Mouse (Mus musculus) erythroblast, embryonic 14.5 days (primary cell): ENCODE measurements around the gene Abhd6. TPM values are rescaled to one million over a fixed set of nuclear protein-coding genes. Genes with fewer than 3 reads are reported as not detected.

Experiments used
- H3K27me3 ChIP-seq: 2 replicates; pipeline ENCODE4 v1.6.1; 2012; ENCODE audit warnings: inconsistent platforms; ENCODE audit not compliant: control insufficient read depth
- H3K36me3 ChIP-seq: 2 replicates; pipeline ENCODE4 v1.6.1; 2012; ENCODE audit warnings: mild to moderate bottlenecking, inconsistent platforms; ENCODE audit not compliant: control insufficient read depth
- H3K4me1 ChIP-seq: 2 replicates; pipeline ENCODE4 v1.6.1; 2012; ENCODE audit warnings: inconsistent platforms; ENCODE audit not compliant: control insufficient read depth
- H3K4me3 ChIP-seq: replicated peaks from 2 replicates; pipeline ENCODE3; 2012; ENCODE audit warnings: moderate library complexity, mild to moderate bottlenecking, inconsistent platforms
- H3K9me3 ChIP-seq: 2 replicates; pipeline ENCODE4 v1.6.1; 2012; ENCODE audit warnings: low read length, inconsistent platforms, mixed read lengths; ENCODE audit not compliant: control insufficient read depth
- GATA1 ChIP-seq: IDR thresholded peaks from 2 replicates; pipeline ENCODE4 v1.6.1; 2012; ENCODE audit warnings: low read length, inconsistent platforms, mixed read lengths
- TAL1 ChIP-seq: IDR thresholded peaks from 3 replicates; pipeline ENCODE4 v1.6.1; 2012; ENCODE audit warnings: low read length, inconsistent platforms, mixed read lengths
- polyA plus RNA-seq: library from polyadenylated mRNA; stranded (reverse); fragments of >175 nt; gene quantifications from 2 replicates; pipeline ENCODE4 v1.2.3, GENCODE M21; 2012

The Abhd6 gene
- polyA plus RNA-seq, 1 experiment: not detected

DNA sequence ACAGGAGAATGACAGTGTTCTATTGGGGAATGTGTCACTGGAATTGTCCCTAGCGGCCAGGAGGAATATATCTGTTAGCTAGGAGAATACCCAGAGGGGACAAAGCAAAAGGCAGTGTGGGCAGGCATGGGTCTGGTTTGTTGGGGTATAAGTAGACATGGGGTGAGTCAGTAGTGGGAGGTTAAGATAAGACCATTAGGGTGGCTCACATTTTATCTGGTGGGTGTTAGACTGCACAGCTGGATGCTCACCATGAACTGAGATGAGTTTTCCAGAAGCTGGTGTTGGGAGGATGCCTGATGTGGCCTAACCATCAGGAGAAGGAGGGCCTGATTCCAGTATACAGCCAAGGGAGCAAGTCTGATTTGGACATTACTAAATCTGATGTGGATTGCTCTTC lies 14.2 kb downstream of the Abhd6 start:
- peaks cover 19% of the 10 kb centered on the region for H3K4me1 ChIP-seq
- no peaks in the 10 kb centered on the region for H3K36me3 ChIP-seq
- H3K9me3 ChIP-seq: no peaks in the 10 kb centered on the region
- TF ChIP-seq GATA1 (no peak), TAL1 (no peak)
- no peaks in the 10 kb centered on the region for H3K27me3 ChIP-seq
- H3K4me3 ChIP-seq: no peak overlapping the region

DNA sequence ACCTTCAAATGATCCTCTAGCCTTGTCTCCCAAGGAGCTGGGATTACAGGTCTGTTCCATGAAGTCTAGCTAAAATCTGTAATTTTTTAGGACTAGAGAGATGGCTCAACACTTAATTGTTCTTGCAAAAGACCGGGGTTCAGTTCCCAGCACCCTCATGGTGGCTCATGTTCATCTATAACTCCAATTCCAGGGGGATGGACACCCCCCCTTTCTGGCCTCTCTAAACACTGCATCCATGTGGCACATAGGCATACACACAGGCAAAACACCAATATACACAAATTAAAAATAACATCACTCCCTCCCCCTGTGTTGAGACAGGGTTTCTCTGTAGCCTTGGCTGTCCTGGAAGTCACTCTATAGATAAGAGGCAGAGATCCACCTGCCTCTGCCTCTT lies 17.3 kb downstream of the Abhd6 start:
- no peaks in the 10 kb centered on the region for H3K27me3 ChIP-seq
- H3K36me3 ChIP-seq: no peaks in the 10 kb centered on the region
- H3K4me1 ChIP-seq: peaks cover 19% of the 10 kb centered on the region
- TF ChIP-seq TAL1 (no peak), GATA1 (no peak)
- no peak overlapping the region for H3K4me3 ChIP-seq
- H3K9me3 ChIP-seq: no peaks in the 10 kb centered on the region

GRCm38 (mm10) chr14:8020546-8020945 lies 17.8 kb downstream of the Abhd6 start:
- Histone ChIP-seq H3K27me3 (no peaks in the 10 kb centered on the region), H3K4me3 (no peak overlapping the region), H3K9me3 (no peaks in the 10 kb centered on the region), H3K4me1 (peaks cover 19% of the 10 kb centered on the region), H3K36me3 (no peaks in the 10 kb centered on the region)
- TF ChIP-seq GATA1 (no peak), TAL1 (no peak)

DNA sequence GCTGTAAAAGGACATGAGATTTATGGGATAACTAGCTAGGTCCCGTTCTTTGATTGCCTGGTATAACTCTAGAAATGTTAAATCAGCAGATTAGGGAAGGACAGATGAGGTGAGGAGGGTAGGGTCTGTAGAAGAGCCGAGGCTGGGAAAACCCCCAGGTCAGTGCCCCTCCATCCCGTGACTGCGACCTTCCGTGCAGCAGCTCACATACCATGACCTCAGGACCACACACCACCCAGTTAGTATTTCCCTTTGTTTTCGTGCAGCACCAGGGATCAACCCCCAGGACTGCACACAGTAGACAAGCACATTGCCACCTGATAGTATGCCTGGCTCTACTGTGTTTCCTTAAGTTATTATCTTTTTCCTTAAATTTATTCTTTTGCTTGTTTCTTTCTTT lies 21.8 kb downstream of the Abhd6 start:
- no peak overlapping the region for H3K4me3 ChIP-seq
- H3K9me3 ChIP-seq: no peaks in the 10 kb centered on the region
- H3K4me1 ChIP-seq: 0 out of 2 replicates have a peak, but pooled peaks cover under 1% of the 10 kb centered on the region
- TF ChIP-seq TAL1 (no peak), GATA1 (no peak)
- no peaks in the 10 kb centered on the region for H3K27me3 ChIP-seq
- no peaks in the 10 kb centered on the region for H3K36me3 ChIP-seq

DNA sequence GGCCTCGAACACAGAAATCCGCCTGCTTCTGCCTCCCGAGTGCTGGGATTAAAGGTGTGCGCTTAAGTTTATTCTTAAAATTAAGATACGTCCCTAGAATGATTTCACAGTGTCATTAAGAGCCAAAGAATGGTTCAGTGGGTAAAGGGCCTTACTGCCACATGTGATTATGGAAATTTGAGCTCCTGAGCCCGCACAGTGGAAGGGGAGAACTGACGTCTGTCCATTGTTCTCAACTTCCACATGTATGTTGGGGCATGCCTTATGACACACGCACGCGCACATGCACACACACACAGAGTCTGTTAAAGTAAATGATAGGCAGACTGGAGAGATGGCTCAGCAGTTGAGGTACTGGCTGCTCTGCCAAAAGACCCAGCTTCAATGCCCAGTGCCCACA lies 22.2 kb downstream of the Abhd6 start:
- H3K4me3 ChIP-seq: no peak overlapping the region
- no peaks in the 10 kb centered on the region for H3K36me3 ChIP-seq
- no peaks in the 10 kb centered on the region for H3K4me1 ChIP-seq
- no peak for TF ChIP-seq GATA1
- TF ChIP-seq TAL1: no peak
- no peaks in the 10 kb centered on the region for H3K9me3 ChIP-seq
- no peaks in the 10 kb centered on the region for H3K27me3 ChIP-seq

DNA sequence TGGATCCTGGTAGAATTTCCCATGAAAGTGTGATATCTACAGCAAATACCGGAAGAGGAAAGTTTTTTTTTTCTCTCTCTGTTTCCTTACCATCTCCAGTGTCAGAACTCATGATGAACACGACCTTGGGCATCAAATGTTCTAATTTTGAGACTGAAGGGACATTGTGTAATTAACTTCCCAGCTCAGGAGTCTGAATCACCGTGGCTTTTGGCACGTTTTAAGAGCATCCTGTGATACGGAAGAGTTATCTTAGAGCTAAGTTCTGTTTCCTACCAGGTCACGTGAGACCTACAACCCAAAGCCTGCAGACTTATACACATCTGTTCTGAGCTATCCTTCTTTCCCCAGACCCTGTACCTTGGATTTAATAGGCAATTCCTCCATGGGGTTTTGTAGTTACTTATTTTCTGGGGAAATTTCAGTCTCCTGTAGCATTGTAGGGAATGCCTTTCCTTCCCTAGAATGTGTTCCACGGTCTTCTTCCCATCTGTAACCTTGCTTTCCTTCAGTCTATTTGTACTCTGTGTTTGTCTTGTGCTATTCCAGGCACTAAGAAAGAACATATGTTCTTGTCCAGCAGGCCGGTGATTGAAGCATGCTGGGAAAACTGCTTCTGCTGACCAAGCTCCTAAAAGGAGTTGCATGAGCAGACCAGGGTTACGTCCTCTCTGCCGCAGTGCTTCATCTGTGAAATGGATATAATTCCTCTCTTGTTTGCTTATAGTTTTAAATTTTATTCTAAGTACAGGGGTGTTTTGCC lies 24.2 kb downstream of the Abhd6 start:
- Histone ChIP-seq H3K4me3 (no peak overlapping the region), H3K36me3 (no peaks in the 10 kb centered on the region), H3K4me1 (no peaks in the 10 kb centered on the region), H3K9me3 (no peaks in the 10 kb centered on the region), H3K27me3 (no peaks in the 10 kb centered on the region)
- TF ChIP-seq GATA1 (no peak), TAL1 (no peak)

- TF ChIP-seq TAL1: no peak
- no peak for TF ChIP-seq GATA1
- no peaks in the 10 kb centered on the region for H3K36me3 ChIP-seq
- no peaks in the 10 kb centered on the region for H3K4me1 ChIP-seq
- H3K9me3 ChIP-seq: no peaks in the 10 kb centered on the region
- no peaks in the 10 kb centered on the region for H3K27me3 ChIP-seq
- no peak overlapping the region for H3K4me3 ChIP-seq
Measured at GRCm38 (mm10) chr14:8028086-8028485, 25.4 kb downstream of the Abhd6 start.

DNA sequence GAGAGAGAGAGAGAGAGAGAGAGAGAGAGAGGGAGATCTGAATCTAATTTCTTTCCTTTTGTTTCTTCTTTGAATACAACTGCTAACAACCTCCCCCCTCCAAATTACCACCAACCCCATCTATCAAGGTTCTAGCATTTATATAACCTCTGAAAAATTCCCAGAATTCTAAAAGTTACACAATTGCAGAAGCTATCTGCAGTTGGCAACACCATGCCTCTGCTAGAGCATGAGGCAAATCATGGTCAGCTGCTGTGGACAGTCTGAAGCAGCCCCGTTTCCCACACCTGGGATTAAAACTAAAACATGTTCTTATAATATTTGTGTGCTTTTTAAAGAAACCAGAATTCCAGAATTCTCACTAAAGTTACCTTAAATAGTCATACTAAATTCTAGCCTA lies 27.1 kb downstream of the Abhd6 start:
- H3K36me3 ChIP-seq: no peaks in the 10 kb centered on the region
- no peaks in the 10 kb centered on the region for H3K4me1 ChIP-seq
- H3K27me3 ChIP-seq: no peaks in the 10 kb centered on the region
- no peak overlapping the region for H3K4me3 ChIP-seq
- H3K9me3 ChIP-seq: no peaks in the 10 kb centered on the region
- TF ChIP-seq TAL1: no peak

DNA sequence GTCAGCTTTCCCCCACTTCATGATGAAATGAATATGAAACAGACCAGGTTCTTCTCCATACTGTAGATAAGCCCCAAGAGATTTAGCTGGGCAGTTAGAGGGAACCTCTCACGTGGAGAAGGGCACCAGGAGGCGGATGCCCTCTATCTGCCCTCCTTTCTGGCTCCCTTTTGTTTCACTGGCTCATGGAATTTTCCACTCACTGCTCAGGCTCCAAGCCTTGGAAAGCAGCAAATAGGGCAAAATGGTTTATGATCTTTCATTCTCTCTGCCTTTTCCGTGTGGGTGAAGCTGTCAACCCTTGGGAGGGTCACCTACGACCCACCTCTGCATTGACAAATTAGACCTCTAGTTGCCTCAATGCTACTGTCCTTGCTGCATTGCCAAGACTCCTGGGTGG lies 27.8 kb downstream of the Abhd6 start:
- Histone ChIP-seq H3K4me3 (no peak overlapping the region), H3K36me3 (no peaks in the 10 kb centered on the region), H3K27me3 (no peaks in the 10 kb centered on the region), H3K9me3 (no peaks in the 10 kb centered on the region), H3K4me1 (no peaks in the 10 kb centered on the region)
- TF ChIP-seq GATA1 (no peak), TAL1 (no peak)
